Mouse (Mus musculus) liver (tissue): ENCODE measurements around the gene Ficd.

ENCODE experiments used
- DNase-seq: peaks from one replicate; pipeline ENCODE4 v3.0.0-alpha.2; 2020; ENCODE audit warnings: mixed read lengths

Ficd gene

GRCm38 (mm10) chr5:113735345-113736112, at the start of gene Ficd:
TSS of gene Ficd (plus strand) at chr5:113735803.
- peak; percentile 98 for DNase-seq

DNA sequence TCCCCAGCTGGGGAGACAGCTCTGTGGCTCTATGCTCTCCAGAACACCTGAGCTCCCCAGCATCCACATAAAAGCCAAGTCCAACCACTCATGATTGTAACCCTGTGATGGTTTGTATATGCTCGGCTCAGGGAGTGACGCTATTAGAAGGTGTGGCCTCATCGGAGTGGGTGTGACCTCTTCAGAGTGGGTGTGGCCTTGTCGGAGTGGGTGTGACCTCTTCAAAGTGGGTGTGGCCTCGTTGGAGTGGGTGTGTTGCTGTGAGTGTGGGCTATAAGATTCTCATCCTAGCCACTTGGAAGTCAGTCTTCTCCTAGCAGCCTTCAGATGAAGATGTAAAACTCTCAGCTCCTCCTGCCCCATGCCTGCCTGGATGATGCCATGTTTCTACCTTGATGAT, 48.1 kb upstream of the Ficd start:
- DNase-seq = no peak

DNA sequence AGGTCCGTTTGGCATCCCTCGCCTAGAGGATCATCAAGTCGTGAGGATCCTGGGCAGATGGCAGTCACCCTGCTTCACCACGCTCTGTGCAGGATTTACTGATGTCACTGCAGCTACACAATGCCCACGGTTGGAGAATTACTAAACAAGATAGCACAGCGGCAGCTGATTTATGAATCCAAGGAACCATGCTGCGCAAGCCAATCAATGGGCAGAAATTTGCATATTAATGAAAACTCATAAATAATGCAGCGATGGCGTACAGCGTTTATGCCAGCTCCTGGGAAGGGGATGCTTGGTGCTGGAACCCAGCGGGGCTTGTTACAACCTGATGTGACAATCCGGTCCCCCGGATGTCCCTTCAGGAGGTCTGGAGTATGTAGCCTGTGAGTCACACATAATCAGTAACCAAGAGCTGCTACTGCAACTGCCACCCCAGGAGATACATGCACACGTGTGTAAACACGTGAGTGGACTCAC, 45.5 kb upstream of the Ficd start:
- DNase-seq = no peak

GRCm38 (mm10) chr5:113690866-113691265, 44.7 kb upstream of the Ficd start:
- no peak for DNase-seq

- DNase-seq = no peak
Measured at GRCm38 (mm10) chr5:113693196-113693755, 42.3 kb upstream of the Ficd start.

DNA sequence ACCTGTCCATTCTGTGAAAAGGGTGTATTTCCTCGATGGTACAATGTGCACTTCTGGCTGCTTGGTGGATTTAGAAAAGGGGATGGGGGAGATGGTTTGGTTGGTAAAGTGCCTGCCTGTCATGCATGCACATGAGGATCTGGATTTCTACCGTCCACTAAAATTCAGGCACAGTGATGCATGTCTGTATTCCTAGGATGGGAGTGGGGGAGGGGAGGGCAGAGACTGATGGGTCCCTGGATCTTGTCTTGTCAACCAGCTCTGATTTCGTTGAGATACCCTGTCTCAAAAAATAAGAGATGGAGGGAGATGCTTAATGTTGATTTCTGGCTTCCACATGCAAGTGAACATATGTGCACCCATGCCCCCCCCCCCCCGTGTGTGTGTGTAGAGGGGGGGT, 41.6 kb upstream of the Ficd start:
- DNase-seq = no peak

GRCm38 (mm10) chr5:113694415-113694814, 41.2 kb upstream of the Ficd start:
- DNase-seq = no peak

DNA sequence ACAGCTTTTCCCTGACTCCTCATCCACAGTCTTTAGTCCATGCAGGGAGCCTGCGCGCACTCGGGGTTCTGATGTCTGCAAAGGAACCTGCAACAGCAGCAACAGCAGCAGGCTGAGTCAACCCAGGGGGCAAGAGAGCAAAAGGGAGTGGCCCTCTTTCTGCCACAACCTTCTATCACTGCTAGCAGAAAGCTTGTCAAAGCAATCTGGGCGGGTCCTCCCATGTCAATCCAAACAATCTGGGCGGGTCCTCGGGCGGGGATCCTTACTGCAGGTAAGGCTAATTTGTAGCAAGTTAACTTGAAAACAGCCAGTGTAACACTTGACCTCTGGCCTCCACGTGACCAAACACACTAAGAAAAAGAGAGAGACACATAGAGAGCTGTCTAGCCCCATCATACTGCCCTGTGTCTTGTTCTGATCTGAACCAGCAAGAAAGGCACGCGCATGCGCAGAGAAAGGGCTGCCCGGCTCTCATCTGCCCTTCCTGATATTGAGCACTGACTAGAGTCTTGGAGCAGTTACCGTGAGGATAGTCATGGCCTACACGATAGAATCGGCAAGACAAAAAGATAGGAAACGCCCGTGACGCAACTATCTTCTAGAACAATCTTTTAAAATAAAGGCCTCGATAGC, 35.1 kb upstream of the Ficd start:
- DNase-seq = no peak

GRCm38 (mm10) chr5:113703803-113704585, 31.6 kb upstream of the Ficd start:
- DNase-seq = no peak

DNA sequence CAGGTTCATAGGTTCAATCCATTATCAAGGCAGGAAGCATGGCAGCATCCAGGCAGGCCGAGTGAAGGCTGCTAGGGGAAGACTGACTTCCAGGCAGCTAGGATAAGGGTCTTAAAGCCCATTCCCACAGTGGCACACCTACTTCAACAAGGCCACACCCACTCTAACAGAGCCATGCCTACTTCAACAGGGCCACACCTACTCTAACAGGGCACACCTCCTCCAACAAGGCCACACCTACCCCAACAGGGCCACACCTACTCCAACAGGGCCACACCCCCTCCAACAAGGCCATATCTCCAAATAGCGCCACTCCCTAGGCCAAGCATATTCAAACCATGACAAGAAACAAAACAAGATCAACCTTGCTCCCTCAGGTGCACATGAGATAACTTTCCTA, 22.7 kb upstream of the Ficd start:
- DNase-seq = no peak

DNA sequence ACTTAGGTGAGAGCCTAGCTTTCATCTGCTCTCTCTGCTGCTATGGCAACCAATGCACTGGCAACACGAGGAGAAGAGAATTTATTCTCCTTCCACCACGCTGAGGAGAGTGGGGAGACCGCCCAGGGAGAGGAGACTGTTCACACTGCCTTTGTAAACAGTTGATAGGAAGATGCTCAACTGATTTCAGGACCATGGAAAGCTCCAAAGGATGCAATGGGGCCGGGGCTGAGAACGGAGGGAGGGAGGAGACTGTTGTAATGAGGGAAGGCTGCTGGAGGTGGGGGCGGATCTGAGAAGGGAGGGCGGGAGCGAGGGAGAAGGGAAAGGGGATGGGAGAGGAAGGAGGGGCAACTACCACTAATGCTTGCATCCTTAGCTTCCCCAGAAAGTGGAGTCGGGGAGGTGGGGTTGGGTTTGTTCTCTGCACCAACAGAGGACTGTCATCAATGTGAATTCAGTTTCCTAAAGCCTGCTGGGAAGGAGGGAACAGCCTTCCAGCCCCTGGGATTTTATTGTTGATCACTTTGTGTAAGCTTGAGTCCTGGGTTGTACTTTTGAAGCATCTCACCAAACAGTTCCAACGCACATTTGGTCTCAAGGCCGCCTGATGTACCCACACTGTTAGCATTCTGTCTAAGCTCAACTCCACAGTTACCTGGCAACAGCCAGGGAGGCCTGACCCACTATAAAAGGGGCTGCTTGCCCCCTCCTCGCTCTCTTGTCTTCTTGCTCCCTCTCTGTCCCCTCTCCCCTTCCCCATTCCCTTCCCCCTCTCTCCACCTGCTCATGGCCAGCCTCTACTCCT, 18.8 kb upstream of the Ficd start:
- DNase-seq = peak; percentile 29

GRCm38 (mm10) chr5:113719221-113719661, 16.4 kb upstream of the Ficd start:
- no peak for DNase-seq

DNA sequence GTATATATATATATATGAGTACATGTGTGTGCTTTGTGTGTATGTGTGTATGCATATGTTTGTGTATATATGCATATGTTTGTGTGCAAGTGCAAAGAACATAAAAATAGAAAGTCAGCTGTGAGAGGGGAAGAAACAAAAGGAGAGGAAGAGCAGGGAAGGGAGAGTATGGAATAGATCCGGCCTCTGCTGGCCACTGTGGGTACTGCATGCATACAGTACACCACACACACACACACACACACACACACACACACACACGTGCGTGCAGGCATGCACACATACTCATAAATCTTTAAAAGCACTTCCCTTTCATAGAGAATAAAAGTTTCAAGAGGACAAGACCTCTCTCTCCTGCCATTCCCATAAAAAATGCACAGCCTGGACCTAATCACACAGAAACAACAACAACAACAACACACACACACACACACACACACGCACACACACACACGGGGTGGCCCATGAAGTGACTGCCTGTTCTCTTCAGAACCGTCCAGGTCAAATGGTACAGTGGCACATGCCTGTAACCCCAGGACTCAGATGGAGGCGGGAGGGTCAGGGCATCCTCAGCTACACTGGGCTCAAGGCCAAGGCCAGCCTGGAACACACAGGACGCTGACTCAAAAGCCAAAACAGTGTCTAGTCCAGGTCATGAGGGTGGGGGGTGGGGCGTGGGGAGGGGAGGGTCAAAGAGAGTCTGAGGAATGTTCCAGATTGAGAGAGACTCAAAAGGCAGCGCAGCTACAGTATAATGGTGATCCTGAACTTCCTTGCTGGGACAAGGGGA, 13.2 kb upstream of the Ficd start:
- no peak for DNase-seq

DNA sequence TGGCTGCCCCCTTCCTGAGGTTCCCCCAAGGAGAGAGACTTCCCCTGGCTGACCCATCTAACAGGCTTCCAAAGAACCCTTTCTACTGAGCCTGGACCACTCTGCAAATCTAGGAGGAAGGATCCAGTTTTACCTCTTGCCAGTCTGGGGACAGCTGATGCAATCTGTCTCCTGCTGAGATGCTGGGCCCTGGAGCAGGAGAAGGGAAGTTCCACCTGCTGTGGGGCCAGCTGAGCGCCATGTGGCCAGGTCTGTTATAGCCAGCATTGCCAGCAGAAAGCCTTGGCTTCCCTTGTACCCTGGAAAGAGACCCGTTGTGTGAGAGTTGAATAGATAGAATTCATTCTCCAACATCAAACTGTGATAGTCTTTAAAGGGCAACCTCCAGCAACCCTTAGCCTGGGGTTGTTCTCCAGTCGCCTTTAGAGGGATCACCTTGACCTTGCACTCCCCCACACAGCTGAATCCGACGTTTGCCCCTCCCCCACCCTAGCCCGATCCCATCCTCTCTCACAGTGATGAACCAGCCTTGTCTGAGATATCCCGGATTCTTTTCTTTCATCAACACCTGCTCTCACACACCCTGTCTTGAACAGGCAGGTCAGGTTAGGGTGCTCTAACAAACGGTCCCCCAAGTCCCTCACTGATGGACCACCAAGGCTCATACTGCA, 11.9 kb upstream of the Ficd start:
- DNase-seq = no peak

GRCm38 (mm10) chr5:113724446-113724845, 11.2 kb upstream of the Ficd start, which contains the start of gene 1700069L16Rik:
TSS of gene 1700069L16Rik (minus strand) at chr5:113724772.
- peak; percentile 78 for DNase-seq

GRCm38 (mm10) chr5:113725417-113725816, 10.2 kb upstream of the Ficd start:
- DNase-seq = no peak

DNA sequence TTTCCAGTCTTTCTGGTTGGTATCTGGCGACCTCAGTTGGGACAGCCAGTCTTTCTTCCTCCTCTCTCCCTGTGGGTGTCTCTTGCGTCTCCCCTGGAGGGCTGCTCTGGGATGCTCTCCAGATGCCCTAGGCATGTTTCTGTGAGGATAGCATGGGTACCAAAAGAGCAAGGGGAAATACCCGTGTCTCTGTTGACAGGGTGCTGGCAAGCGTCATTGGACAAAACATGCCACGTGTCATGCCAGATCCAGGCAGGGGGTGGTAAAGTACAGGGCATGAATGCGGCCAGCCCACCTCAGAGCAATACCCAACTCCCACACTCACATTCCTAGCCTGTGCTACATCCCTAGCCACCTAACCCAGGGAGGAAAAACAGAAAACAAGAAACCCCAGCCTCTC, 9.0 kb upstream of the Ficd start:
- no peak for DNase-seq

- DNase-seq = no peak
Measured at GRCm38 (mm10) chr5:113727238-113727637, 8.4 kb upstream of the Ficd start.

DNA sequence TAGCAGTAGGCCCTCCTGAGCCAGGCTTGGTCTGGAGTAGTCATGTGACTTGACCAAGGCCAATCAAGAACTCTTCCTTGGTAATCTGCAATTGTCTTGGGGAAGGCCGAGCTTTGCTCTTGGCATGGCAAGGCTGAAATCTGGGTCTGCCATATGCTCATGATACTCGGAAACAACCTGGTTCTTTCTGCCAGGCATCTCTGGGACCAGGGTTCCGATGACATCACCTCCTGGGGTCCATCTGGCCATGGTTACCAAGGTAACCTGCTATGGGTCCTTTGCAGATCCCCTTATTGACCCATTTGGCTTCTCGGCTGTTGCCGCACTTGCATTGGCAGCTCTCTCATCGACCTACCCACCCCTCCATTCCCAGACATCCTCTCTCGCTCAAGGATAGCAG, 7.6 kb upstream of the Ficd start:
- no peak for DNase-seq

DNA sequence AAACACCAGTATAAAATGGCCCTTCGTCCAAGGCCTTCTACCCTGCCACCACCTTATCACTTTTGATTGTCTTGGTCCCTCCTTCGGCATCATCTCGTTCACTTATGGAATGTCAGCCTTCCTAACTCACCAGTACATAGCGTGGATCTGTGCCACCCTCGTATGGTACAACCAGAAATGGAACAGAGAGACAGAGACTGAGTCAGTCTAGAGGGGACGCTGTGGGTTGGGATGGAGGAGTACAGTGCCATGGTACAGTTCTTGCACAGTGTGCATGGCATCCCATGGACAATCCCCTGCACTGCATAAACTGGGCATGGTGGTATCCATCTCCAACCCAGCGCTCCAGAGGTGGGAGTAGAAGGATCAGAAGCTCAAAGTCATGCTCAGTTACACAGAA, 6.9 kb upstream of the Ficd start:
- no peak for DNase-seq

DNA sequence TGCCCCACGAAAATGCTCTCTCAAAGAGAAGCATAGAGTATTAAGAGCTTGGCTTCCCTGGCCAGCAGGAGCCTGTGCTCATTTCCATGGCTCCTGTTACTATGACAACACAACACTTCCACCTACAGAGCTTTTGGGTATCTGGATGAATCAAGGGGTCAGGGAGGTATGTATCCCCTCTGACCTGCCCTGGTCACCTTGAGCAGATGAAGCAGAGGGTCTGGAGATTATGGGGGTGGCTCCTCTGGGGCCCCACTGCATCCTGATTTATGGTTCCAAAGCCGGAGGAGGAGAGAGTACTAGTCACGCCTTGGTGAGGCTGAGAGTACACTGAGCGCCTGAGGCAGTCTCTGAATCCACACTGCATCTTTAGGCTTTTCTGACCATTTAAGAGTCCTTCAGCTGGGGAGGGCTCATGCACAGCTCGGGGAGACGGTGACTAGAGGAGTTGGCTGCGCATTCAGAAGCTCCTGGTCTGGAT, 4.9 kb upstream of the Ficd start:
- DNase-seq = no peak
